Comparison of ENCODE assay signal across 24 mouse cellular contexts in the genomic region with DNA sequence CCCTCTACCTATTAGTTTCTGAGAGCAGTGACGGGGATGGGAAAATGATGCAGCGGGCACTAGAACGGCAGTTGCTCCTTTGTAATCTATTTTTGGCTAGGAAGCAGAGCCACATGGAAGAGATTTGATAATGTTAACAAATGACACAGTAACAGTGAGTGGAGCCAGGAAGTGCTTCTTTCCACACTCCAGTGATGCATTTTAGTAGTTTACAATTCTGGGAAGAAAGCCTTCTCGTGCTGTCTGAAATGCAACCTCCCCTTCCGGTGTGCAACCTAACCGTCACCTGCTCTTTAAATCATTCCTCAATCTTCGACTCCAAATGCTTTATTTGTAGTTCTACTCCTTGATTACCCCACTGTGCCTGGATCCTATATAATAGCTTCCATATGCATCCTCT. TPM values are rescaled to one million over a fixed set of nuclear protein-coding genes. Genes with fewer than 3 reads are reported as not detected.
"Had no signal": no experiment of that assay in that cellular context is flagged by ENCODE, and none has a peak within 500 bp of the region (broad histone marks: within the 10 kb centered on the region; RNA-seq: fewer than 3 reads in every experiment).

No protein-coding gene starts in this region.

- H3K27ac ChIP-seq: left cerebral cortex, adult 2 months; limb, embryonic 12.5 days; liver, embryonic 13.5 days; midbrain, embryonic 10.5 days; midbrain, embryonic 13.5 days; neural tube, embryonic 13.5 days; stomach, embryonic 15.5 days had no signal

- H3K36me3 ChIP-seq: limb, embryonic 12.5 days; liver, embryonic 13.5 days; midbrain, embryonic 10.5 days; midbrain, embryonic 13.5 days; neural tube, embryonic 13.5 days; stomach, embryonic 15.5 days had no signal

- H3K4me1 ChIP-seq: liver, embryonic 13.5 days; megakaryocyte, embryonic 14.5 days; midbrain, embryonic 13.5 days; neural tube, embryonic 13.5 days; stomach, embryonic 15.5 days had no signal

- H3K4me2 ChIP-seq: limb, embryonic 12.5 days; liver, embryonic 13.5 days; lung, embryonic 14.5 days; midbrain, embryonic 13.5 days; neural tube, embryonic 13.5 days; stomach, embryonic 15.5 days had no signal

- H3K9me3 ChIP-seq: limb, embryonic 12.5 days; liver, embryonic 13.5 days; megakaryocyte, embryonic 14.5 days; midbrain, embryonic 10.5 days; midbrain, embryonic 13.5 days; neural tube, embryonic 13.5 days; stomach, embryonic 15.5 days had no signal

- H3K9ac ChIP-seq: limb, embryonic 12.5 days; liver, embryonic 13.5 days; lung, embryonic 14.5 days; midbrain, embryonic 13.5 days; neural tube, embryonic 13.5 days; stomach, embryonic 15.5 days had no signal

- ATAC-seq: lung, postnatal 0 days; midbrain, embryonic 13.5 days; midbrain, embryonic 16.5 days had no signal

- H3K27me3 ChIP-seq: limb, embryonic 12.5 days; liver, embryonic 13.5 days; megakaryocyte, embryonic 14.5 days; midbrain, embryonic 13.5 days; neural tube, embryonic 13.5 days; stomach, embryonic 15.5 days had no signal

- H3K4me3 ChIP-seq: left cerebral cortex, adult 2 months; limb, embryonic 12.5 days; liver, embryonic 13.5 days; megakaryocyte, embryonic 14.5 days; midbrain, embryonic 10.5 days; midbrain, embryonic 13.5 days; myocyte; neural tube, embryonic 13.5 days; stomach, embryonic 15.5 days had no signal

- DNase-seq: kidney, adult 18-20 months; kidney, adult 9 months; kidney, postnatal 14 days; kidney, postnatal 4 days; layer of hippocampus, postnatal 36 days; liver, embryonic 13.5 days; lung, embryonic 14.5 days; lung, postnatal 36 days; retina, postnatal 1 day; right cerebral cortex, postnatal 25 days; spleen, adult 18-20 months; thymus, postnatal 36 days had no signal

RNA-seq across cellular contexts. Expression of a gene that starts 20.6 kb away (rescaled TPM):
- total RNA-seq: monocyte, adult 5-6 weeks; neutrophil, adult 5-6 weeks had no signal
